Mouse (Mus musculus) small intestine, adult 2 months (tissue): Measurements from ENCODE around the gene Gm44965.

Experiments
- CTCF ChIP-seq: fragments of 200-500 bp; IDR thresholded peaks from 2 replicates; pipeline ENCODE4 v1.5.1; 2012; ENCODE audit warnings: low read depth, mild to moderate bottlenecking, control low read depth, inconsistent platforms, low read length, moderate library complexity, mixed read lengths; ENCODE audit not compliant: insufficient replicate concordance, insufficient read length; ENCODE audit errors: extremely low read depth
- POLR2A ChIP-seq: fragments of 200-500 bp; IDR thresholded peaks from 2 replicates; pipeline ENCODE4 v1.6.1; 2012; ENCODE audit warnings: low read depth, mild to moderate bottlenecking, control low read depth, inconsistent platforms, low read length, moderate library complexity

DNA sequence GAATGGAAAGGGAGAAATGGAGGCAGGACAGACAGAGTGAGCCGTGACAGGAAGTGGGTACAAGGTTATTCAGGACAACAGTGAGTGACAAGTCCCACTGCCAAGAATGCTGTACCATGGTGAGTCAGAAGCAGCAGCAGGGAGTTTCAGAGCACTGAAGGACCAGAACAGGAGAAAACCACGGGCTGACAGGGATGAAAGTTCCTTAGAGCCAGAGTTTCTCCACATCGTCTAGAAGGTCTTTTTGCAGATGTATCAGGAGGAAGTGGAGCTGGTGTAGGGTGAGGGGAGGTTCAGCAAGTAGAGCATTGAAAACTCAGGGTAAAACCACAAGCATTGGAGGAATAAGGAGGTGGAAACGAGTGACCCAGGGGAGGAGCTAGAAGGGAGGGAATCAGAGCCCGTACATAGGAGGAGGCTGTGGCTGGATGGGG lies 14.5 kb upstream of the Gm44965 start:
- TF ChIP-seq CTCF = no peak
- no peak for TF ChIP-seq POLR2A
